Mouse (Mus musculus): ENCODE data around the gene Get4. TPM values are rescaled to one million over a fixed set of nuclear protein-coding genes. Genes with fewer than 3 reads are reported as not detected.

Gene Get4
- polyA plus RNA-seq, 1 experiment from 2014 or later: 123 TPM

- ATAC-seq (ENCODE audit: low FRiP score): no peak
- peaks cover 61% of the 10 kb centered on the region for H3K36me3 ChIP-seq
- no peak overlapping the region for H3K4me2 ChIP-seq (replicated peaks)
- no peak overlapping the region for H3K27ac ChIP-seq
- no peaks in the 10 kb centered on the region for H3K9me3 ChIP-seq (replicated peaks)
- H3K4me1 ChIP-seq: no peaks in the 10 kb centered on the region
- no peak overlapping the region for H3K4me3 ChIP-seq
- H3K27me3 ChIP-seq: no peaks in the 10 kb centered on the region
- no peak overlapping the region for H3K9ac ChIP-seq
- WGBS: 89% methylated on average over 4 of the region's 4 CpGs
Measured at GRCm38 (mm10) chr5:139220006-139220515, 32.1 kb upstream of the Get4 start.

GRCm38 (mm10) chr5:139220610-139221009, 31.5 kb upstream of the Get4 start:
- H3K36me3 ChIP-seq: peaks cover 62% of the 10 kb centered on the region
- H3K27me3 ChIP-seq: no peaks in the 10 kb centered on the region
- H3K27ac ChIP-seq: no peak overlapping the region
- H3K4me3 ChIP-seq: no peak overlapping the region
- 92% methylated on average over 4 of the region's 4 CpGs for WGBS
- H3K4me1 ChIP-seq: no peaks in the 10 kb centered on the region
- H3K4me2 ChIP-seq (replicated peaks): no peak overlapping the region
- no peak for ATAC-seq (ENCODE audit: low FRiP score)
- no peaks in the 10 kb centered on the region for H3K9me3 ChIP-seq (replicated peaks)
- no peak overlapping the region for H3K9ac ChIP-seq

GRCm38 (mm10) chr5:139223331-139223730, 28.8 kb upstream of the Get4 start:
- no peak for ATAC-seq (ENCODE audit: low FRiP score)
- WGBS: 95% methylated on average over 10 of the region's 10 CpGs
- Histone ChIP-seq H3K27ac (no peak overlapping the region), H3K27me3 (no peaks in the 10 kb centered on the region), H3K36me3 (peaks cover 73% of the 10 kb centered on the region), H3K4me3 (no peak overlapping the region), H3K4me2 (replicated peaks) (no peak overlapping the region), H3K9ac (no peak overlapping the region), H3K4me1 (no peaks in the 10 kb centered on the region), H3K9me3 (replicated peaks) (no peaks in the 10 kb centered on the region)

- Histone ChIP-seq H3K36me3 (peaks cover 84% of the 10 kb centered on the region), H3K4me1 (no peaks in the 10 kb centered on the region), H3K9me3 (replicated peaks) (no peaks in the 10 kb centered on the region), H3K4me3 (no peak overlapping the region), H3K27me3 (no peaks in the 10 kb centered on the region), H3K9ac (no peak overlapping the region), H3K27ac (no peak overlapping the region), H3K4me2 (replicated peaks) (no peak overlapping the region)
- no peak for ATAC-seq (ENCODE audit: low FRiP score)
- WGBS: 95% methylated on average over 4 of the region's 4 CpGs
Measured at GRCm38 (mm10) chr5:139227236-139227635, 24.9 kb upstream of the Get4 start.

DNA sequence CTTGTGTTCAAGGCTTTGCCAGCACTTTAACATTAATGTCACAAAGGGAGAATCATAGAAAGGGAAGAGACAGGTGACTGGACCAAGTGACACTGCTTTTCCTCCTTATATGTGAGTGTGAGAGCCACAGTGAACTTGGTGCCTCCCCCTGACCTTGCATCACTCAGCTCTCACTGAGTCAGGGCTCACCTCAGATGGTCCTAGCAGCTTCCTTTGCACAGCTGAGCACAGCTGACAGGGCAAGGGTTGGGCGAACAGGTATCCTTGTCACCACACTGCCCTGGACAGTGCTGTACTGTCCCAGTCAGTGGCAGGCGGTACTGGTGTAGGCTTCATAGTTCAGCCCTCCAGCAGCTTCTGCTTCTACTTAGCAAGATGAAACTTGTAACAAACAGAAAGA, 24.5 kb upstream of the Get4 start:
- no peak for ATAC-seq (ENCODE audit: low FRiP score)
- Histone ChIP-seq H3K4me3 (no peak overlapping the region), H3K4me2 (replicated peaks) (no peak overlapping the region), H3K9ac (no peak overlapping the region), H3K9me3 (replicated peaks) (no peaks in the 10 kb centered on the region), H3K27me3 (no peaks in the 10 kb centered on the region), H3K36me3 (peaks cover 88% of the 10 kb centered on the region), H3K27ac (no peak overlapping the region), H3K4me1 (no peaks in the 10 kb centered on the region)
- WGBS: 94% methylated on average over 2 of the region's 2 CpGs

DNA sequence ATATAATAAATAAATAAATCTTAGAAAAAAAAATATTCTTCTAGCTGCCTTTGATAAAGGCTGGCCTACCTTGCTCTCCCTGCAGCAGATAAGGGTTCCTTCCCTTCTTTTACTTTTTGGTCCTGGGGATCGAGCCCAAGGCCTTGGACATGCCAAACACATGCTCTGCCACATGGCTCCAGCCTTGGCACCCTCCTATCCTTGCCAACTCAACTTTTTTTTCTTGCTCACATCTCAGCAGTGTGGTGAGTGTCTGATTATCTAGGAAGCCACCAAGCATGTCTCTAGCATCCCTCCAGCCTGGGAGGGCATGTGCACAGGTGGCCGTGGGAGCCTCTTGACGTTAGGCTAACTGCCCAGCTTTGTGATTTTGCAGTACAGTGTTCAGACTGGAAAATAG, 23.8 kb upstream of the Get4 start:
- ATAC-seq (ENCODE audit: low FRiP score): no peak
- no peaks in the 10 kb centered on the region for H3K9me3 ChIP-seq (replicated peaks)
- no peak overlapping the region for H3K4me3 ChIP-seq
- no peaks in the 10 kb centered on the region for H3K27me3 ChIP-seq
- H3K4me1 ChIP-seq: no peaks in the 10 kb centered on the region
- WGBS: 99% methylated on average over 3 of the region's 3 CpGs
- no peak overlapping the region for H3K27ac ChIP-seq
- H3K9ac ChIP-seq: no peak overlapping the region
- H3K36me3 ChIP-seq: peaks cover 90% of the 10 kb centered on the region
- no peak overlapping the region for H3K4me2 ChIP-seq (replicated peaks)

GRCm38 (mm10) chr5:139229716-139230115, 22.4 kb upstream of the Get4 start:
- no peak for ATAC-seq (ENCODE audit: low FRiP score)
- no peak overlapping the region for H3K9ac ChIP-seq
- no peak overlapping the region for H3K4me2 ChIP-seq (replicated peaks)
- H3K27ac ChIP-seq: no peak overlapping the region
- no peaks in the 10 kb centered on the region for H3K9me3 ChIP-seq (replicated peaks)
- peaks cover 90% of the 10 kb centered on the region for H3K36me3 ChIP-seq
- WGBS: 97% methylated on average over 3 of the region's 3 CpGs
- H3K27me3 ChIP-seq: no peaks in the 10 kb centered on the region
- H3K4me1 ChIP-seq: no peaks in the 10 kb centered on the region
- H3K4me3 ChIP-seq: no peak overlapping the region

DNA sequence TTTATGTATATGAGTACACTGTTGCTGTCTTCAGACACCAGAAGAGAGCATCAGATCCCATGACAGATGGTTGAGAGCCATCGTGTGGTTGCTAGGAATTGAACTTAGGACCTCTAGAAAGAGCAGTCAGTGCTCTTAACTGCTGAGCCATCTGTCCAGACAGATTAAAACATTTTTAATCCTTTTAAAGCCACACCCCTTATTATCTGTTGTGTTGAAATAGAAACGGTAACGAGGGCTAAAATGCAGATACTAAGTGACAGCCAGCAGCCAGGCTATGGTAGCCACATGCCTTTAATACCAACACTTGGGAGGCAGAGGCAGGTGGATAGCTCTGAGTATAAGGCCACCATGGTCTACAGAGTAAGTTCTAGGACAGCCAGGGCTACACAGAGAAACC, 20.0 kb upstream of the Get4 start:
- no peak for ATAC-seq (ENCODE audit: low FRiP score)
- WGBS: 86% methylated on average over 3 of the region's 3 CpGs
- Histone ChIP-seq H3K36me3 (peaks cover 92% of the 10 kb centered on the region), H3K9ac (no peak overlapping the region), H3K9me3 (replicated peaks) (no peaks in the 10 kb centered on the region), H3K4me1 (no peaks in the 10 kb centered on the region), H3K27me3 (no peaks in the 10 kb centered on the region), H3K4me3 (no peak overlapping the region), H3K27ac (no peak overlapping the region), H3K4me2 (replicated peaks) (no peak overlapping the region)

- no peak for ATAC-seq (ENCODE audit: low FRiP score)
- Histone ChIP-seq H3K4me2 (replicated peaks) (no peak overlapping the region), H3K27ac (no peak overlapping the region)
Measured at GRCm38 (mm10) chr5:139234423-139234822, 17.7 kb upstream of the Get4 start.

DNA sequence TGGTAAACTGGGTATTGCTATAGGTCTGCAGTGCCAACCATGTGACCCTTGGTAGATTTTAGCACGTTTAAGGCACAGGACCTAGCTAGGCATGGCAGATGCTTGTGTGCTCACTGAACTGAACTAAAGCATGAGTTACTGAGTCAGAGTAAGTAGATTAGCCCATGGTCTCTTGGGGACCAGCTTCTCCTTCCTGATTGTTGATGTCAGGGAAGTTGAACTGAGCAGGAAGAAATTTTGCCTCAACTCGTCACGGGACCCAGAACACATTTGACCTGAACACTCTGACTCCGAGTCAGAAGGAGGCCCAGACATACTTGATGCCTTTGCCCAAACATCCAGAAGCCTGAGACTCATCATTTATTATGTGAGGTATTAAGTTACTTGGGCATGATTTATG, 14.7 kb upstream of the Get4 start:
- H3K4me3 ChIP-seq: no peak overlapping the region
- no peaks in the 10 kb centered on the region for H3K4me1 ChIP-seq
- H3K9ac ChIP-seq: no peak overlapping the region
- H3K36me3 ChIP-seq: peaks cover 97% of the 10 kb centered on the region
- no peaks in the 10 kb centered on the region for H3K9me3 ChIP-seq (replicated peaks)
- H3K4me2 ChIP-seq (replicated peaks): no peak overlapping the region
- ATAC-seq (ENCODE audit: low FRiP score): no peak
- no peak overlapping the region for H3K27ac ChIP-seq
- WGBS: 89% methylated on average over 4 of the region's 4 CpGs
- no peaks in the 10 kb centered on the region for H3K27me3 ChIP-seq

More at GRCm38 (mm10) chr5:139234423-139234822, 17.7 kb upstream of the Get4 start:
- no peak overlapping the region for H3K9ac ChIP-seq
- WGBS: 95% methylated on average over 4 of the region's 4 CpGs
- H3K4me3 ChIP-seq: no peak overlapping the region
- no peaks in the 10 kb centered on the region for H3K9me3 ChIP-seq (replicated peaks)
- H3K27me3 ChIP-seq: no peaks in the 10 kb centered on the region
- H3K4me1 ChIP-seq: no peaks in the 10 kb centered on the region
- peaks cover 93% of the 10 kb centered on the region for H3K36me3 ChIP-seq

- no peak for ATAC-seq (ENCODE audit: low FRiP score)
- WGBS: 90% methylated on average over 15 of the region's 15 CpGs
Measured at GRCm38 (mm10) chr5:139241022-139241761, 10.9 kb upstream of the Get4 start.

GRCm38 (mm10) chr5:139243384-139243783, 8.7 kb upstream of the Get4 start:
- no peak overlapping the region for H3K4me3 ChIP-seq
- ATAC-seq (ENCODE audit: low FRiP score): no peak
- no peak overlapping the region for H3K4me2 ChIP-seq (replicated peaks)
- no peaks in the 10 kb centered on the region for H3K9me3 ChIP-seq (replicated peaks)
- 95% methylated on average over 1 of the region's 1 CpGs for WGBS
- no peak overlapping the region for H3K9ac ChIP-seq
- H3K36me3 ChIP-seq: peaks cover 98% of the 10 kb centered on the region
- no peak overlapping the region for H3K27ac ChIP-seq
- no peaks in the 10 kb centered on the region for H3K4me1 ChIP-seq
- H3K27me3 ChIP-seq: no peaks in the 10 kb centered on the region

More at GRCm38 (mm10) chr5:139241022-139241761, 10.9 kb upstream of the Get4 start:
- no peak overlapping the region for H3K9ac ChIP-seq
- H3K27me3 ChIP-seq: no peaks in the 10 kb centered on the region
- H3K27ac ChIP-seq: no peak overlapping the region
- no peaks in the 10 kb centered on the region for H3K4me1 ChIP-seq
- H3K36me3 ChIP-seq: peaks cover 98% of the 10 kb centered on the region
- H3K4me2 ChIP-seq (replicated peaks): no peak overlapping the region
- no peak overlapping the region for H3K4me3 ChIP-seq
- H3K9me3 ChIP-seq (replicated peaks): no peaks in the 10 kb centered on the region

DNA sequence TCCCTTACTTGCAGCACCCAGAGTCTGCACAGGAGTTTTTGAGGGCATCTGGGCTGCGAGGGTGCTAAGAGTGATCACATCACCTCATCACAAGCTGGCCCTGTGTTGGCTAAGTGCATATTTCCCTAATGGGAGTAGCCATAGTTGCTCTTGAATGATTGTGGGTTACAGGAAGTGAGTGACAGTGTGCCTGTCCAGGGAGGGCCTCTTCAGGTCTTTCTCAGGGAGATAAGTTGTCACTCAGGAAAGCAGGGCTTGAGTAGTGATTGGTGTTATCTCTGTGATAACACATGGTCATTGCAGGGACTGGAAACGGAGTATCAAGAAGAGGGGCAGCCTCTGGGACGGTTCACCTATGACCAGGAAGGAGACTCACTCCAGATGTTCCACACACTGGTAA, 4.4 kb upstream of the Get4 start:
- ATAC-seq (ENCODE audit: low FRiP score): no peak
- WGBS: 87% methylated on average over 3 of the region's 3 CpGs
- H3K4me2 ChIP-seq (replicated peaks): no peak overlapping the region

More for the DNA sequence above, 4.4 kb upstream of the Get4 start:
- H3K4me3 ChIP-seq: no peak overlapping the region
- no peaks in the 10 kb centered on the region for H3K9me3 ChIP-seq (replicated peaks)
- H3K36me3 ChIP-seq: peaks cover 74% of the 10 kb centered on the region
- no peaks in the 10 kb centered on the region for H3K27me3 ChIP-seq
- H3K9ac ChIP-seq: no peak overlapping the region
- no peak overlapping the region for H3K27ac ChIP-seq
- H3K4me1 ChIP-seq: 0 out of 2 replicates have a peak, but pooled peaks cover 6% of the 10 kb centered on the region

Data from hindbrain, embryonic 12.5 days (tissue).